Mouse (Mus musculus) liver, adult (tissue): ENCODE results near the gene Ankle1.

Experiments
- GATA4 ChIP-seq: IDR thresholded peaks from 2 replicates; pipeline ENCODE4 v1.6.1; 2014; ENCODE audit warnings: mild to moderate bottlenecking, low read length; ENCODE audit not compliant: insufficient replicate concordance

The Ankle1 gene

DNA sequence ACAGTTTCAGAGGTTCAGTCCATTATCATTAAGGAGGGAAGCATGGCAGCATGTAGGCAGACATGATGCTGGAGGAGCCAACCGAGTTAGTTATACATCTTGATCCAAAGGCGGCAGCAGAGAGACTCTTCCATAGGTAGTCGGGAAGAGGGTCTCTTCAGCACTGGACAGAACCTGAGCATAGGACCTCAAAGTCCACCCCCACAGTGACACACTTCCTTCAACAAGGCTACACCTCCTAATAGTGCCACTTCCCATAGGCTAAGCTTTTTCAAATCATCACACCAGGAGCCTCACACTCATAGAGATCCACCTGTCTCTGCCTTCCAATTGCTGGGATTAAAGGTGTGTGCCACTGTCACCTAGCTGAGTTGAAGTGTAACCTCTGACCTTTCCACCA, 31.2 kb downstream of the Ankle1 start:
- no peak for TF ChIP-seq GATA4

DNA sequence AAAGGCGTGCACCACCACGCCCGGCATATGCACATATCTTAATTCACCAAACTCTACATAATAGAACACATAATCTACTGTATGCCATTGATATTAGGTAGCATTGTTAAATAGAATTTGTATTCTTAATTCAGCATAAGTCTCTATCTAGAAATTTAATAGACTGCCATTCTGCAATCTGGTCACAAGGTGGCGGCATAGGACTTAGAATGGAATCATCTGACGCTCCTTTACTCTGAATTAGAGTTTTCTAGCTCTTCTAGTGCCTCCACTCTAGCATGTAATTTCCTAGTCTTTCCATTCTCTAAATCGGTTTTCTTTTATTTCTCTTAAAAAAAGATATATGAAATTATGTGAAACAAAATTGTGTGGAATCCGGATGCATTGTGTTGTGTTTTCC, 35.6 kb downstream of the Ankle1 start:
- TF ChIP-seq GATA4: no peak

DNA sequence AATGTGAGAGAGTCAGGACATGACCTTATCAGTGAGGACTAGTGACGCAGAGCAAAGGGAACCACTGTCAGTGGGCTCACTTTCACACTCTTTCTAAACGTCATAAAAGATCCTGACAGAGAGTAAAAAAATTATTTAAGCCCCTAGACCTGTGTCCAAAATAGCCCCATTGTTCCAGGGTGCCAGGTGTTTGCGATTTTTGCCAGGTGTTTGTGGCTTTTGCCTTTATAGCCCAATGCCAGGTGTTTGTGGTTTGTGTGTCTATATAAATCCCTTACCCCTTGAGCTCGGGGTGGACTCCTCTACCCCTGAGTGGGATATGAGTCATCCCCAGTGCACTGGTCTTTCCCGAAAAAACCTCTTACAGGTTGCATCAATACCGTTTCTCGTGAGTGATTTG, 39.3 kb downstream of the Ankle1 start:
- TF ChIP-seq GATA4: no peak

DNA sequence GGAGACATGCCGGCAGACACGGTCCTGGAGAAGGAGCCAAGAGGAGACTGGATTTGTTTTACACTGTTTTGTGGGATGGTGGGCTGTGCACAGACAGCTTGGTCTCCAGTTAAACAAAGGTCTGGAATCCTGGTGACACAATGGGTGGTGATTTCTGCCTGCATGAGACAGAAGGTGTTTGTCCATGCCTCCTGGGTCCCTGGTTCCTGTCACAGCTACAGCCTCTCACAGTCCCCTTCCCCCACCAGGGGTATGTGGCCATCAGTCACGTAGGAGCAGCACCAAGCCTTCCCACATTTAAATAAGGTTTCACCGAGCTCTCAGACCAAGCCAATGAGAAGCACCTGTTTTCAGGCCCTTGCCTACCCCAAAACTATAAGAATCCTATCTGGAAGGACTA, 45.5 kb downstream of the Ankle1 start:
- TF ChIP-seq GATA4: no peak

DNA sequence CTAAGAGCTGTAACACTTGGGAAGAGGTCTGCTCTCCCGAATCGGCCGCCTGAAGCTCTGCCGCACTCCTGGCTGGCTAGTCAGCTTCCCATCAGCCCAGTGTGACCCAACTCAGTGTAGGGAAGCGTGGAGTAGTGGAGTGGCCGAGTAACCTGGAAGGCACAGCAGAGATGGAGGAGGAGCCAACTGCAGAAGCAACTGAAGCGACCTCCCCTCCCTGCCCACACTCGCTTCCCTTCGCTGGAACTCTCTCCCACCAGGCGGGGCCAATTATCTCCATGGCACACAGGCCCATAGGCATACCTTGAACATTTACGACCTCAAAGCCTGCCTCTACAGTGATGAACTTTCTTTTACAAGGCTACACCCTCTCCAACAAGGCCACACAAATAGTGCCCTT, 46.0 kb downstream of the Ankle1 start:
- no peak for TF ChIP-seq GATA4

DNA sequence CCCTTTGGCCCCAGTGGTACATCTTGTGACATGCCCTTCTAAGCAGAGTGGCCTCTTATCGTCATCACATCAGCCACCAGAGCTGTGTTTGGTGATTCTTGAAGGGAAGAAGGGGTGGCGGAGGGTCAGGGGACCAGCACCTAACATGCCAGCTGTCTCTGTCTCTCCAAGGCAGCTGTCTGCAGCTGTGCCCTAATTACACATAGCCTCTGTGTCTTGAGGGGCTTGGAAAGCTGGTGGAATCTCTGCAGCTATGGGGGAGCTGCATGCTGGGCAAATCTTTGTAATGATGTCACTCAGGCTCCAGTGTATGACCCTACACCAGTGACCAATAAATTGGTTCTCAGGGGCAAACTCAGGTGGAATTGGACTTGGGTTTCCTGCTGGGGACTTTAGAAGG, 46.9 kb downstream of the Ankle1 start:
- TF ChIP-seq GATA4: no peak

DNA sequence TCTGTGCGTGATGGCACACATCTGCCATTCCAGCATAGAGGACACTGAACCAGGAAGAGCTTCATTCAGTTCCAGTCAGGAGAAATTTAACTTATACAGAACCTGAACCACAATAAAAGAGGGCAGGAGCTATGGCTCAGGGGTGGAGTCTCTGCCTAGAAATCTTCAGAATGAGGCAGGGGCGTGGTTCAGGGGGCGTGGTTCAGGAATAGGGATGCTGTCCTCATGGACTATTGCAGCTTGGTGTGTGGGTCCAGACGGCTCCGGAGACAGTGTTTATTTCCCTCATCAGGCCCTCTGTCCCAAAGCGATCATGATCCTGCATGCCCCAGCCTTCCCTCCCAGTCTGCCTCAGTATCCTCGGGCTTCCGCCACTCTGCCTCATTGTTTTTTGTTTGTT, 48.9 kb downstream of the Ankle1 start:
- TF ChIP-seq GATA4: no peak

DNA sequence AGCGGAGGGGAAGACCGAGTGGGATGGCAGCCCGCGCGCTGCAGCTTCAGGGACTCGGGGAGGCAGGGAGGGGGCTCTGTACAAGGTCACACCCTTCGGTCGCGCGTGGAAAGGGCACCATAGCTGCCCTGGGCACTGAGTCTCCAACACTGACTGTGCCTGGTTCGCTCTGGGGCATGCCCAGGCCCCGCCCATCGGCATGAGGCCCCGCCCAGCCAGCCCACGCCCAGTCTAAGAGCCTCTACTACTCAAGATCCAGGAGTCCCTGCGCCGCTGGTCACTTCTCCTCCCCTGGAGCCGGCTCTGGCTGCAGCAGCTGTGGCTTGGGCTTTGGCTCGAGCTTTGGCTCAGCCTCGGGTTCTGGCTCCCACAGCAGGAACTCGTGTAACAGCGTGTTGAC, 51.1 kb downstream of the Ankle1 start:
- TF ChIP-seq GATA4: no peak

DNA sequence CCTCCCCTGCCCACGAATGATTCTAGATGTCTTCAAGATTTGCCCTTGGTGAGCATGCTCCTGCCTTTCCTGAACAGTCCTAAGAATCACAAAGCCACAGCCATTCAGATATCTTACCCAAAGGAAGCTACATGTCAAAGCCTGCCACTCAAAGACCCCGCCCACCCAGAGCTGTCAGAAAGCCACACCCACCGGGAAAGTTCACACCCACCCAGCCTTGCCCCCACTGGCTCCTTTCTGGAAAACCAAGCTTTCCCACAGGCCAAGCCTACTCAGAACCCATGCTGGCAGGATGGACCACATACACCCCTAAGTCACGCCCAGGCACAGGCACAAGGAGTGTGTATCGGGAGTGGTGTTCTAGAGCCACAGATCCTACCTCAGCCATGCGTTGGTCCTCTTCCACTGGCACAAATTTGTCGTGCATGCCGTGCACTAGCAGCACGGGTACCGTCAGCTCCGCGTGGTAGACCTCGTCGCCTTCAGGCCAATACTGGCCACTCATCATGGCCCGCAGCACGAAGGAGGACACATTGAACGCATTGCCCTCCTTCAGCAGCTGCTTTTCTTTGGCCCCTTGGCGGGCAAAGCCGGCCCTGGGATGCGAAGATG, 52.0 kb downstream of the Ankle1 start:
- TF ChIP-seq GATA4: no peak
